Mouse (Mus musculus) MEL (cell line): ENCODE measurements around the gene Plekhb2. TPM values are rescaled to one million over a fixed set of nuclear protein-coding genes. Genes with fewer than 3 reads are reported as not detected.
A peak's percentile ranks its signal among the peaks of the same experiment; 100 is the strongest.

Experiments used
- DNase-seq: peaks from one replicate; pipeline ENCODE4 v3.0.0; 2011; ENCODE audit warnings: low read depth, low spot score
- H3K27ac ChIP-seq: 2 replicates; pipeline ENCODE4 v1.5.1; 2012; ENCODE audit warnings: low read depth, mild to moderate bottlenecking, control low read depth, low read length, moderate library complexity; ENCODE audit not compliant: control insufficient read depth
- H3K27me3 ChIP-seq, 2 experiments: fragments of 150-350 bp in 1 of 2; sonication (generic) in 1 of 2; 2 replicates each; pipeline ENCODE4 v1.6.1; 2012; ENCODE audit warnings: low read length in 2 of 2, mild to moderate bottlenecking in 2 of 2, improper control_type of control experiment in 1 of 2, moderate library complexity in 1 of 2; ENCODE audit not compliant: insufficient read depth in 2 of 2, control insufficient read depth in 1 of 2
- H3K36me3 ChIP-seq, 2 experiments: 2 replicates each; pipeline ENCODE4 v1.6.1; 2012 to 2014; ENCODE audit warnings: low read length in 2 of 2, improper control_type of control experiment in 1 of 2, inconsistent platforms in 1 of 2, mild to moderate bottlenecking in 1 of 2; ENCODE audit not compliant: insufficient read depth in 2 of 2, control insufficient read depth in 1 of 2
- H3K4me1 ChIP-seq, 2 experiments: fragments of 150-350 bp in 1 of 2; sonication (generic) in 1 of 2; 2 replicates each; pipeline ENCODE4 v1.6.1; 2012; ENCODE audit warnings: low read length in 2 of 2, improper control_type of control experiment in 1 of 2, mild to moderate bottlenecking in 1 of 2; ENCODE audit not compliant: insufficient read depth in 2 of 2, control insufficient read depth in 1 of 2
- H3K4me3 ChIP-seq, 2 experiments: fragments of 150-350 bp in 1 of 2; sonication (generic) in 1 of 2; 2 replicates each; pipeline ENCODE4 v1.5.1; 2012; ENCODE audit warnings: low read depth in 2 of 2, low read length in 2 of 2, mild to moderate bottlenecking in 2 of 2, moderate library complexity in 2 of 2, control low read depth in 1 of 2, improper control_type of control experiment in 1 of 2; ENCODE audit not compliant: control insufficient read depth in 1 of 2, insufficient read depth in 1 of 2
- H3K79me2 ChIP-seq: 2 replicates; pipeline ENCODE4 v1.6.1; 2012; ENCODE audit warnings: mild to moderate bottlenecking, low read length, moderate library complexity; ENCODE audit not compliant: control insufficient read depth, poor library complexity, insufficient read depth
- H3K9ac ChIP-seq: 2 replicates; pipeline ENCODE4 v1.6.1; 2012; ENCODE audit warnings: low read depth, mild to moderate bottlenecking, control low read depth, low read length, moderate library complexity; ENCODE audit not compliant: control insufficient read depth, poor library complexity, severe bottlenecking
- H3K9me3 ChIP-seq: fragments of 150-350 bp; sonication (generic); replicated peaks from 2 replicates; pipeline ENCODE4 v1.6.1; 2012; ENCODE audit warnings: mild to moderate bottlenecking, low read length, improper control_type of control experiment, moderate library complexity; ENCODE audit not compliant: insufficient read depth
- CHD2 ChIP-seq: IDR thresholded peaks from 2 replicates; pipeline ENCODE4 v1.6.1; 2011; ENCODE audit warnings: low read length, improper control_type of control experiment
- CTCF ChIP-seq, 3 experiments: IDR thresholded peaks in 2 of 3; conservative IDR thresholded peaks in 1 of 3; 2 replicates each; pipeline ENCODE4 v1.5.1; 2011 to 2012; ENCODE audit warnings: low read length in 3 of 3, low read depth in 2 of 3, mild to moderate bottlenecking in 2 of 3, improper control_type of control experiment in 1 of 3, inconsistent platforms in 1 of 3, mixed read lengths in 1 of 3, moderate library complexity in 1 of 3; ENCODE audit not compliant: control insufficient read depth in 1 of 3, insufficient read depth in 1 of 3, poor library complexity in 1 of 3, severe bottlenecking in 1 of 3
- E2F4 ChIP-seq: IDR thresholded peaks from 2 replicates; pipeline ENCODE4 v1.6.1; 2011; ENCODE audit warnings: low read depth, low read length, improper control_type of control experiment, borderline replicate concordance
- ELF1 ChIP-seq: IDR thresholded peaks from 2 replicates; pipeline ENCODE4 v1.6.1; 2014; ENCODE audit warnings: low read depth, mild to moderate bottlenecking, inconsistent platforms, low read length, improper control_type of control experiment, moderate library complexity
- EP300 ChIP-seq, 2 experiments: IDR thresholded peaks; 2 replicates each; pipeline ENCODE4 v1.6.1; 2011; ENCODE audit warnings: improper control_type of control experiment in 2 of 2, low read length in 2 of 2, low read depth in 1 of 2, mild to moderate bottlenecking in 1 of 2
- HCFC1 ChIP-seq: IDR thresholded peaks from 2 replicates; pipeline ENCODE4 v1.6.1; 2012; ENCODE audit warnings: low read depth, mild to moderate bottlenecking, inconsistent platforms, low read length, improper control_type of control experiment, moderate library complexity
- JUND ChIP-seq: IDR thresholded peaks from 2 replicates; pipeline ENCODE4 v1.6.1; 2011; ENCODE audit warnings: low read depth, mild to moderate bottlenecking, improper control_type of control experiment, low read length
- MAX ChIP-seq: IDR thresholded peaks from 2 replicates; pipeline ENCODE4 v1.6.1; 2011; ENCODE audit warnings: low read length, improper control_type of control experiment
- MAZ ChIP-seq: IDR thresholded peaks from 2 replicates; pipeline ENCODE4 v1.6.1; 2012; ENCODE audit warnings: low read depth, mild to moderate bottlenecking, inconsistent platforms, low read length, improper control_type of control experiment
- MEF2A ChIP-seq: IDR thresholded peaks from 2 replicates; pipeline ENCODE4 v1.6.1; 2014; ENCODE audit warnings: low read depth, mild to moderate bottlenecking, inconsistent platforms, low read length, improper control_type of control experiment; ENCODE audit not compliant: poor library complexity, insufficient replicate concordance, severe bottlenecking; ENCODE audit errors: extremely low read depth
- MXI1 ChIP-seq: IDR thresholded peaks from 2 replicates; pipeline ENCODE4 v1.6.1; 2011; ENCODE audit warnings: mild to moderate bottlenecking, low read depth, low read length, improper control_type of control experiment
- MYC ChIP-seq: IDR thresholded peaks from 2 replicates; pipeline ENCODE4 v1.6.1; 2011; ENCODE audit warnings: low read depth, mild to moderate bottlenecking, low read length, improper control_type of control experiment, moderate library complexity
- POLR2A ChIP-seq, 2 experiments: IDR thresholded peaks; 2 replicates each; pipeline ENCODE4 v1.6.1; 2011 to 2012; ENCODE audit warnings: low read length in 2 of 2, mild to moderate bottlenecking in 2 of 2, control low read depth in 1 of 2, improper control_type of control experiment in 1 of 2, low read depth in 1 of 2, moderate library complexity in 1 of 2; ENCODE audit not compliant: control insufficient read depth in 1 of 2, insufficient read depth in 1 of 2, poor library complexity in 1 of 2
- POLR2AphosphoS5 ChIP-seq: IDR thresholded peaks from 2 replicates; pipeline ENCODE4 v1.6.1; 2012; ENCODE audit warnings: low read depth, borderline replicate concordance, mild to moderate bottlenecking, inconsistent platforms, low read length, moderate library complexity, mixed read lengths
- RAD21 ChIP-seq: IDR thresholded peaks from 2 replicates; pipeline ENCODE4 v1.6.1; 2011; ENCODE audit warnings: mild to moderate bottlenecking, low read depth, low read length, improper control_type of control experiment
- RCOR1 ChIP-seq: IDR thresholded peaks from 2 replicates; pipeline ENCODE4 v1.6.1; 2012; ENCODE audit warnings: low read depth, mild to moderate bottlenecking, inconsistent platforms, low read length, improper control_type of control experiment
- SIN3A ChIP-seq: IDR thresholded peaks from 2 replicates; pipeline ENCODE4 v1.6.1; 2012; ENCODE audit warnings: low read length, improper control_type of control experiment, inconsistent platforms
- SMC3 ChIP-seq: IDR thresholded peaks from 2 replicates; pipeline ENCODE4 v1.6.1; 2011; ENCODE audit warnings: low read depth, low read length, improper control_type of control experiment
- TAL1 ChIP-seq: IDR thresholded peaks from 2 replicates; pipeline ENCODE4 v1.6.1; 2012; ENCODE audit warnings: mild to moderate bottlenecking, inconsistent platforms, low read length, moderate library complexity, mixed read lengths
- TBP ChIP-seq: IDR thresholded peaks from 2 replicates; pipeline ENCODE4 v1.8.0; 2011; ENCODE audit warnings: low read depth, low read length, improper control_type of control experiment
- TCF12 ChIP-seq: IDR thresholded peaks from 2 replicates; pipeline ENCODE4 v1.6.1; 2014; ENCODE audit warnings: low read depth, mild to moderate bottlenecking, inconsistent platforms, low read length, improper control_type of control experiment, moderate library complexity
- UBTF ChIP-seq: IDR thresholded peaks from 2 replicates; pipeline ENCODE4 v1.6.1; 2012; ENCODE audit warnings: low read depth, mild to moderate bottlenecking, inconsistent platforms, low read length, improper control_type of control experiment, moderate library complexity, borderline replicate concordance; ENCODE audit not compliant: insufficient read depth
- USF2 ChIP-seq, 2 experiments: IDR thresholded peaks; 2 replicates each; pipeline ENCODE4 v1.6.1; 2011 to 2012; ENCODE audit warnings: improper control_type of control experiment in 2 of 2, low read length in 2 of 2, borderline replicate concordance in 1 of 2, inconsistent platforms in 1 of 2, low read depth in 1 of 2, mild to moderate bottlenecking in 1 of 2; ENCODE audit not compliant: insufficient read depth in 1 of 2
- ZC3H11A ChIP-seq: IDR thresholded peaks from 2 replicates; pipeline ENCODE4 v1.6.1; 2012; ENCODE audit warnings: low read depth, mild to moderate bottlenecking, inconsistent platforms, low read length, improper control_type of control experiment
- ZKSCAN1 ChIP-seq: IDR thresholded peaks from 2 replicates; pipeline ENCODE4 v1.6.1; 2012; ENCODE audit warnings: low read depth, mild to moderate bottlenecking, inconsistent platforms, low read length, improper control_type of control experiment, moderate library complexity
- ZNF384 ChIP-seq: IDR thresholded peaks from 2 replicates; pipeline ENCODE4 v1.6.1; 2012; ENCODE audit warnings: low read depth, mild to moderate bottlenecking, inconsistent platforms, low read length, improper control_type of control experiment
- polyA plus RNA-seq, 2 experiments: library from polyadenylated mRNA; stranded (reverse) in 1 of 2; unstranded in 1 of 2; fragments of >175 nt in 1 of 2; fragments of >200 nt in 1 of 2; gene quantifications; 2 replicates each; pipeline versions ENCODE4 v1.2.1 to v1.2.4; 2012; ENCODE audit warnings: low replicate concordance in 2 of 2, low read depth in 1 of 2; ENCODE audit not compliant: insufficient read length in 2 of 2, insufficient read depth in 1 of 2, missing spikeins in 1 of 2
- total RNA-seq: library from RNA; depleted of rRNA; stranded (reverse); fragments of 300-350 nt; gene quantifications from 2 replicates; pipeline ENCODE4 v1.2.3, GENCODE M21; 2012

Plekhb2 gene
- total and polyA plus RNA-seq, 3 experiments = 16.8 to 22.2 TPM; not detected in 1

GRCm38 (mm10) chr1:34865866-34866265 is 16.1 kb downstream of the Plekhb2 start:
- Histone ChIP-seq H3K9ac (no peak overlapping the region), H3K27ac (no peak overlapping the region)
- TF ChIP-seq MEF2A (no peak), MYC (no peak), JUND (no peak), RAD21 (no peak), MAZ (no peak), ZNF384 (no peak), POLR2AphosphoS5 (no peak), ZKSCAN1 (no peak), E2F4 (no peak), TBP (no peak), USF2 (IDR thresholded peaks at IDR 0.05; ENCODE audit: borderline replicate concordance in 1 of 2, insufficient read depth in 1 of 2, low read depth in 1 of 2, low read length in 2 of 2) (no peak), RCOR1 (no peak), CHD2 (no peak), POLR2A (IDR thresholded peaks at IDR 0.05; ENCODE audit: control insufficient read depth in 1 of 2, insufficient read depth in 1 of 2, low read depth in 1 of 2, low read length in 2 of 2, poor library complexity in 1 of 2) (no peak), TCF12 (no peak), ZC3H11A (no peak), EP300 (IDR thresholded peaks at IDR 0.05; ENCODE audit: low read depth in 1 of 2, low read length in 2 of 2) (no peak), MAX (no peak)
- TF ChIP-seq, all 39 proteins: peak for 0
- Histone ChIP-seq H3K79me2 (no peaks in the 10 kb centered on the region), H3K9me3 (no peaks in the 10 kb centered on the region), H3K27me3 (no peaks in the 10 kb centered on the region), H3K36me3 (peaks cover 1 to 2% of the 10 kb centered on the region in 2 experiments; a peak in 2 of 4 replicates), H3K4me3 (no peak overlapping the region), H3K4me1 (0 out of 4 replicates have a peak, but pooled peaks cover 0 to 3% of the 10 kb centered on the region in 2 experiments)
- DNase-seq = no peak

- Histone ChIP-seq H3K9ac (no peak overlapping the region), H3K9me3 (no peaks in the 10 kb centered on the region), H3K36me3 (peaks cover 1 to 2% of the 10 kb centered on the region in 2 experiments; a peak in 2 of 4 replicates), H3K4me1 (0 out of 4 replicates have a peak, but pooled peaks cover 0 to 3% of the 10 kb centered on the region in 2 experiments), H3K27ac (no peak overlapping the region), H3K4me3 (no peak overlapping the region), H3K79me2 (no peaks in the 10 kb centered on the region), H3K27me3 (no peaks in the 10 kb centered on the region)
- peak; percentile 93 for DNase-seq
- peak; percentile 86 for TF ChIP-seq MXI1
- TF ChIP-seq HCFC1 = no peak
- TF ChIP-seq CHD2 = no peak
- peak; percentile 18 to 31; a peak in 1 of 4 replicates for TF ChIP-seq EP300 (IDR thresholded peaks at IDR 0.05; ENCODE audit: low read depth in 1 of 2, low read length in 2 of 2)
- no peak for TF ChIP-seq MAZ
- TF ChIP-seq E2F4 = no peak
- TF ChIP-seq ZKSCAN1 = no peak
- TF ChIP-seq RAD21 = peak; percentile 71
- 0 out of 2 replicates have a peak, but pooled peaks have one; percentile 11 for TF ChIP-seq TBP
- TF ChIP-seq MEF2A = no peak
- peak; percentile 78 for TF ChIP-seq SMC3
- TF ChIP-seq MYC = peak; percentile 90
- no peak for TF ChIP-seq ZNF384
- TF ChIP-seq SIN3A = peak; percentile 62
- peak; percentile 61 for TF ChIP-seq MAX
- peak; percentile 51; the same call in 1 of the 2 replicates for TF ChIP-seq ZC3H11A
- TF ChIP-seq ELF1 = no peak
- peak; percentile 72 to 90 (median 88) for TF ChIP-seq CTCF (IDR thresholded peaks at IDR 0.05 in 2 of 3, conservative IDR thresholded peaks at IDR 0.05 in 1 of 3; ENCODE audit: control insufficient read depth in 1 of 3, insufficient read depth in 1 of 3, low read depth in 2 of 3, low read length in 3 of 3, poor library complexity in 1 of 3, severe bottlenecking in 1 of 3)
- TF ChIP-seq TCF12 = peak; percentile 14; the same call in 1 of the 2 replicates
- no peak for TF ChIP-seq UBTF
- peak; percentile 27; the same call in 1 of the 2 replicates for TF ChIP-seq TAL1
Measured at GRCm38 (mm10) chr1:34866815-34867573, 17.2 kb downstream of the Plekhb2 start.
